Mouse (Mus musculus) granulocyte monocyte progenitor cell, adult 5-6 weeks (primary cell): ENCODE results near the gene Nsl1. TPM values are rescaled to one million over a fixed set of nuclear protein-coding genes. Genes with fewer than 3 reads are reported as not detected.
A peak's percentile ranks its signal among the peaks of the same experiment; 100 is the strongest.

ENCODE experiments used
- ATAC-seq: replicated peaks from 2 replicates; pipeline ENCODE4 v1.8.0; 2016; ENCODE audit warnings: mild to moderate bottlenecking, moderate TSS enrichment, inconsistent platforms; ENCODE audit not compliant: poor library complexity, severe bottlenecking
- total RNA-seq, 2 experiments: library from RNA; stranded (forward) in 1 of 2; stranded (reverse) in 1 of 2; fragments of 200-712, 200-1000 nt in 1 of 2; fragments of >200 nt in 1 of 2; fragmentation: Nextera tagmentation in 1 of 2; gene quantifications; 2 replicates each; pipeline ENCODE4 v1.2.3; 2014 to 2017

The Nsl1 gene
- total RNA-seq, 2 experiments from 2014 or later: 11.1 to 14.1 TPM

GRCm38 (mm10) chr1:191125811-191126638 lies 63.2 kb downstream of the Nsl1 start:
- peak; percentile 83 for ATAC-seq

- ATAC-seq: peak; percentile 51
Measured at GRCm38 (mm10) chr1:191131692-191132091, 68.9 kb downstream of the Nsl1 start.

GRCm38 (mm10) chr1:191132240-191132639 lies 69.4 kb downstream of the Nsl1 start:
- ATAC-seq: no peak

GRCm38 (mm10) chr1:191132934-191133333 lies 70.1 kb downstream of the Nsl1 start:
- ATAC-seq: peak; percentile 86

- no peak for ATAC-seq
Measured at GRCm38 (mm10) chr1:191135406-191135805, 72.6 kb downstream of the Nsl1 start.

Other genes starting within 250 kb of the Nsl1 start
- gene Rps6kc1, start 151.2 kb upstream of the Nsl1 start, total RNA-seq (2014; fragmentation: Nextera tagmentation): 5.1 and 6.7 TPM in 2 replicates
- 9.4 and 16.0 TPM in 2 replicates for gene Rps6kc1, start 151.2 kb upstream of the Nsl1 start, total RNA-seq (2017)
- 27.0 and 34.8 TPM in 2 replicates for gene Angel2, start 137.9 kb upstream of the Nsl1 start, total RNA-seq (2014; fragmentation: Nextera tagmentation)
- 29.4 and 49.4 TPM in 2 replicates for gene Angel2, start 137.9 kb upstream of the Nsl1 start, total RNA-seq (2017)
- gene Vash2, start 83.7 kb upstream of the Nsl1 start, total RNA-seq (2014; fragmentation: Nextera tagmentation): 0.64 TPM in 1 of 2 replicates, not detected in the other
- gene Vash2, start 83.7 kb upstream of the Nsl1 start, total RNA-seq (2017): 0.21 TPM in 1 of 2 replicates, not detected in the other
- gene Flvcr1, start 36.9 kb upstream of the Nsl1 start, total RNA-seq (2014; fragmentation: Nextera tagmentation): 25.1 and 29.5 TPM in 2 replicates
- 27.0 and 32.6 TPM in 2 replicates for gene Flvcr1, start 36.9 kb upstream of the Nsl1 start, total RNA-seq (2017)
- gene Spata45, start 26.4 kb upstream of the Nsl1 start, total RNA-seq (2014; fragmentation: Nextera tagmentation): not detected in 2 replicates
- gene Spata45, start 26.4 kb upstream of the Nsl1 start, total RNA-seq (2017): not detected in 2 replicates
- gene Tatdn3, start 80 bp upstream of the Nsl1 start, total RNA-seq (2014; fragmentation: Nextera tagmentation): 4.0 and 21.4 TPM in 2 replicates
- gene Tatdn3, start 80 bp upstream of the Nsl1 start, total RNA-seq (2017): 9.3 and 12.5 TPM in 2 replicates
- not detected in 2 replicates for gene Batf3, start 34.8 kb downstream of the Nsl1 start, total RNA-seq (2014; fragmentation: Nextera tagmentation)
- gene Batf3, start 34.8 kb downstream of the Nsl1 start, total RNA-seq (2017): not detected in 2 replicates
- not detected in 2 replicates for gene Fam71a, start 101.8 kb downstream of the Nsl1 start, total RNA-seq (2014; fragmentation: Nextera tagmentation)
- 0.17 and 1.1 TPM in 2 replicates for gene Fam71a, start 101.8 kb downstream of the Nsl1 start, total RNA-seq (2017)
- not detected in 2 replicates for gene Atf3, start 155.0 kb downstream of the Nsl1 start, total RNA-seq (2014; fragmentation: Nextera tagmentation)
- 8.7 and 12.8 TPM in 2 replicates for gene Atf3, start 155.0 kb downstream of the Nsl1 start, total RNA-seq (2017)